In the genomic region with DNA sequence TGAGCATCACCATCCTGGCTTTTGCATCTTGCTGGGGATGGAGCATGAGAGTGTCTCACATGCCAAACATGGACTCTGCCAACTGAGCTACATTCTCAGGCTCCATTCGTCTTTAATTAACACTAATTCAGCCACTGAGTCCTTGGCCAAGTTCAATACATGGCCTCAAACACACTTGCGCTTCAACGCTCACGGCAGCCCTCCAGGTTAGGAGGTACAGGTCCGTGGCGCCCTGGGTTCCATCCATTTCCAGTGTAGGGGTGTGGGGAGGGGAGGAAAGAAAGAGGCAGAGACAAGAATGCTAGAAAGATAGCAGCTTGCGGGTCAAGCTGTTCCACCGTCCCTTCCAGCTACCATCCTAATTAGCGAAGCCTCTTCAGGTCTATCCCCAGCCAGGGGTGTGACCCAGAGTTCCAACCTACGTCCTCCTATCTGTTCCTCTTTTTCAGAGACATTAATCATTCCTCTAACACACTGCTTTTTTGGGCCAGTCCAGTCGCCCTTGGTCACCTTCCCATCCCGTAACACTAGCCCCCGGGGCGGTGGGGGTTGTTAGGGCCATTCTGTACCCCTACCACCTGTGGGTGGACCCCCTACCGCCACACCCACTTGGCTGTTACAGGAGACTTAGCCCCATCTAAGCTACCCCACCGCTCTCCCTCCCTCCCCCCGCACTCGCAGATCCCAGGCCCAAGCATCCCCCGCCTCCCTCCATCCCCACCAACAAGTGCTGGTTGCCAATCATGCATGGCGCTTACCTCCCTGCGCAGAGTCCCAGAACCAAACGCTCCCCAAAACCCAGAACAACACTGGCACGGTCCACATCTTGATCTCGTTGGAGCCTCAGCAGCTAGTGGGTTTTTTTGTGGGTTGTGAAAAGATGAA, we compare ENCODE assay signal across 8 mouse cellular contexts. TPM values are rescaled to one million over a fixed set of nuclear protein-coding genes. Genes with fewer than 3 reads are reported as not detected.
DNase-seq lines count a peak whose midpoint lies in the region; ATAC-seq lines count a peak whose summit lies in the region.

No protein-coding gene starts in this region.

- peaks cover 6% of the 10 kb centered on the region; the same call in 1 of the 2 replicates for H3K27me3 ChIP-seq in embryonic facial prominence, embryonic 13.5 days
- H3K27me3 ChIP-seq in hindbrain, embryonic 12.5 days, result no peaks in the 10 kb centered on the region

- 0 out of 2 replicates have a peak, but pooled peaks cover under 1% of the 10 kb centered on the region for H3K36me3 ChIP-seq in embryonic facial prominence, embryonic 13.5 days
- H3K36me3 ChIP-seq in hindbrain, embryonic 12.5 days, result peaks cover under 1% of the 10 kb centered on the region; the same call in 1 of the 2 replicates

- ATAC-seq in embryonic facial prominence, embryonic 13.5 days (ENCODE audit: insufficient number of reproducible peaks, insufficient read depth, low FRiP score, low TSS enrichment, low read depth), result peak; percentile 39
- ATAC-seq in hindbrain, embryonic 12.5 days (ENCODE audit: low FRiP score), result peak; percentile 57
- ATAC-seq in megakaryocyte, adult 5-6 weeks (ENCODE audit: poor library complexity, severe bottlenecking), result peak; percentile 83
- no peak for ATAC-seq in cerebellum, adult (ENCODE audit: insufficient number of reproducible peaks, low FRiP score, low TSS enrichment)

- intact Hi-C loops in left cerebral cortex, postnatal 4 days (cut with DNase I), result no loop called here

- peak; percentile 58 for DNase-seq in left cerebral cortex, postnatal 4 days
- no peak for DNase-seq in left cerebral cortex, adult 18-20 months (ENCODE audit: low spot score in 2 of 2)
- DNase-seq in yolk sac, embryonic 10.5 days (ENCODE audit: low spot score), result peak; percentile 48
- DNase-seq in spleen, adult 12 weeks (ENCODE audit: low spot score), result no peak

- H3K4me1 ChIP-seq in embryonic facial prominence, embryonic 13.5 days, result peaks cover 59% of the 10 kb centered on the region
- peaks cover 54% of the 10 kb centered on the region for H3K4me1 ChIP-seq in hindbrain, embryonic 12.5 days

- H3K4me2 ChIP-seq in embryonic facial prominence, embryonic 13.5 days, result peak overlapping the region; percentile 73
- H3K4me2 ChIP-seq in hindbrain, embryonic 12.5 days (replicated peaks), result peak overlapping the region; percentile 62

- no peaks in the 10 kb centered on the region for H3K9me3 ChIP-seq in embryonic facial prominence, embryonic 13.5 days
- H3K9me3 ChIP-seq in hindbrain, embryonic 12.5 days (replicated peaks), result no peaks in the 10 kb centered on the region

- peak overlapping the region; percentile 67 for H3K9ac ChIP-seq in embryonic facial prominence, embryonic 13.5 days
- H3K9ac ChIP-seq in hindbrain, embryonic 12.5 days, result peak overlapping the region; percentile 58

- 5% methylated on average over 24 of the region's 24 CpGs for WGBS in embryonic facial prominence, embryonic 13.5 days
- 4% methylated on average over 24 of the region's 24 CpGs for WGBS in hindbrain, embryonic 12.5 days

- H3K27ac ChIP-seq in embryonic facial prominence, embryonic 13.5 days, result peak overlapping the region; percentile 80
- H3K27ac ChIP-seq in hindbrain, embryonic 12.5 days, result peak overlapping the region; percentile 57; the same call in 1 of the 2 replicates

- H3K4me3 ChIP-seq in embryonic facial prominence, embryonic 13.5 days, result peak overlapping the region; percentile 49
- H3K4me3 ChIP-seq in hindbrain, embryonic 12.5 days, result peak overlapping the region; percentile 46

RNA-seq across cellular contexts. Expression of a gene that starts 0.7 kb away (rescaled TPM):
- 10 to 100 TPM; 14.6 to 15.8 TPM for total RNA-seq in left cerebral cortex, postnatal 4 days (2021)
- 10 to 100 TPM; 15.2 to 16.0 TPM for total RNA-seq in left cerebral cortex, adult 18-20 months (2021)
- 31.1 and 39.6 TPM in 2 replicates for polyA plus RNA-seq in embryonic facial prominence, embryonic 13.5 days (2015; fragmentation: Nextera tagmentation; extraction: Ambion mirVana)
- polyA plus RNA-seq in hindbrain, embryonic 12.5 days (2016; fragmentation: Nextera tagmentation; extraction: Ambion mirVana), result 83.2 and 89.1 TPM in 2 replicates
- total RNA-seq in megakaryocyte, adult 5-6 weeks (2015), result 0.27 and 0.84 TPM in 2 replicates
- total RNA-seq in megakaryocyte, adult 5-6 weeks (2017), result not detected in 2 replicates

RNA-seq across cellular contexts. Expression of a gene that starts 50.9 kb away (rescaled TPM):
- under 1 TPM in 1 of 2 experiments, not detected in 1; 0.14 TPM for total RNA-seq in left cerebral cortex, postnatal 4 days (2021)
- 1 to 10 TPM; 1.4 to 2.3 TPM for total RNA-seq in left cerebral cortex, adult 18-20 months (2021)
- not detected in 2 replicates for polyA plus RNA-seq in embryonic facial prominence, embryonic 13.5 days (2015; fragmentation: Nextera tagmentation; extraction: Ambion mirVana)
- 0.44 and 0.79 TPM in 2 replicates for polyA plus RNA-seq in hindbrain, embryonic 12.5 days (2016; fragmentation: Nextera tagmentation; extraction: Ambion mirVana)
- total RNA-seq in megakaryocyte, adult 5-6 weeks (2015), result not detected in 2 replicates
- not detected in 2 replicates for total RNA-seq in megakaryocyte, adult 5-6 weeks (2017)

Comparison
In these comparisons a context has a peak if more than half of its experiments do, and no peak if none do; other contexts are left out.
1. DNase-seq: peak in left cerebral cortex, postnatal 4 days (single experiment) and yolk sac, embryonic 10.5 days (single experiment); none in left cerebral cortex, adult 18-20 months (0 of 2) and spleen, adult 12 weeks (single experiment).
2. RNA of a gene that starts 0.7 kb away (total RNA-seq): 15.2 to 16.0 TPM in left cerebral cortex, adult 18-20 months and 14.6 to 15.8 TPM in left cerebral cortex, postnatal 4 days; 0.27 to 0.84 TPM in megakaryocyte, adult 5-6 weeks; every median in the first group is over 4 times any median in the second.